Mouse (Mus musculus) cerebellum, adult 9-10 months (tissue): ENCODE data around the gene Cox6a1.
A peak's percentile ranks its signal among the peaks of the same experiment; 100 is the strongest.

Source experiments
- DNase-seq: peaks from one replicate; pipeline ENCODE4 v3.0.0; 2022

The Cox6a1 gene

GRCm38 (mm10) chr5:115347564-115347963, 1.2 kb downstream of the Cox6a1 start:
- peak; percentile 81 for DNase-seq

GRCm38 (mm10) chr5:115341314-115342165, 7.2 kb downstream of the Cox6a1 start:
- peak; percentile 16 for DNase-seq

GRCm38 (mm10) chr5:115340577-115341313, 8.0 kb downstream of the Cox6a1 start, which contains the start of the genes Gatc and Triap1:
Gene Gatc, minus strand, starts transcription at chr5:115341178.
Gene Triap1, plus strand, starts transcription at chr5:115341225.
- DNase-seq, result peak; percentile 87

- no peak for DNase-seq
Measured at GRCm38 (mm10) chr5:115340007-115340406, 8.8 kb downstream of the Cox6a1 start.

- DNase-seq, result no peak
Measured at GRCm38 (mm10) chr5:115333626-115334025, 15.2 kb downstream of the Cox6a1 start.

GRCm38 (mm10) chr5:115330955-115331354, 17.8 kb downstream of the Cox6a1 start:
- no peak for DNase-seq

- peak; percentile 62 for DNase-seq
Measured at GRCm38 (mm10) chr5:115327610-115328548, 20.9 kb downstream of the Cox6a1 start.

- DNase-seq, result peak; percentile 96
Measured at GRCm38 (mm10) chr5:115326875-115327609, 21.7 kb downstream of the Cox6a1 start, which contains the start of gene Srsf9. Gene Srsf9, plus strand, starts transcription at chr5:115327177.

GRCm38 (mm10) chr5:115326256-115326831, 22.4 kb downstream of the Cox6a1 start:
- peak; percentile 43 for DNase-seq

- DNase-seq, result peak; percentile 83
Measured at GRCm38 (mm10) chr5:115319004-115319940, 29.5 kb downstream of the Cox6a1 start.

GRCm38 (mm10) chr5:115317645-115318328, 31.0 kb downstream of the Cox6a1 start:
- no peak for DNase-seq

GRCm38 (mm10) chr5:115316968-115317644, 31.7 kb downstream of the Cox6a1 start:
- DNase-seq, result no peak

GRCm38 (mm10) chr5:115313668-115313943, 35.2 kb downstream of the Cox6a1 start:
- no peak for DNase-seq

- no peak for DNase-seq
Measured at GRCm38 (mm10) chr5:115312816-115313667, 35.7 kb downstream of the Cox6a1 start.

GRCm38 (mm10) chr5:115312354-115312753, 36.4 kb downstream of the Cox6a1 start:
- no peak for DNase-seq

GRCm38 (mm10) chr5:115302190-115302589, 46.6 kb downstream of the Cox6a1 start:
- DNase-seq, result peak; percentile 41

- peak; percentile 63 for DNase-seq
Measured at GRCm38 (mm10) chr5:115301615-115302014, 47.2 kb downstream of the Cox6a1 start.
